Mouse (Mus musculus) layer of hippocampus, postnatal 36 days (tissue): ENCODE data around the gene Cyb5r3. TPM values are rescaled to one million over a fixed set of nuclear protein-coding genes. Genes with fewer than 3 reads are reported as not detected.

Experiments
- DNase-seq, 2 experiments: peaks; one replicate each; pipeline ENCODE4 v3.0.0; 2022
- total RNA-seq, 2 experiments: library from RNA; stranded (reverse); gene quantifications; 2 replicates each; pipeline ENCODE4 v1.2.3; 2021

Gene Cyb5r3
- 10 to 100 TPM; 59.0 to 60.0 TPM for total RNA-seq

DNA sequence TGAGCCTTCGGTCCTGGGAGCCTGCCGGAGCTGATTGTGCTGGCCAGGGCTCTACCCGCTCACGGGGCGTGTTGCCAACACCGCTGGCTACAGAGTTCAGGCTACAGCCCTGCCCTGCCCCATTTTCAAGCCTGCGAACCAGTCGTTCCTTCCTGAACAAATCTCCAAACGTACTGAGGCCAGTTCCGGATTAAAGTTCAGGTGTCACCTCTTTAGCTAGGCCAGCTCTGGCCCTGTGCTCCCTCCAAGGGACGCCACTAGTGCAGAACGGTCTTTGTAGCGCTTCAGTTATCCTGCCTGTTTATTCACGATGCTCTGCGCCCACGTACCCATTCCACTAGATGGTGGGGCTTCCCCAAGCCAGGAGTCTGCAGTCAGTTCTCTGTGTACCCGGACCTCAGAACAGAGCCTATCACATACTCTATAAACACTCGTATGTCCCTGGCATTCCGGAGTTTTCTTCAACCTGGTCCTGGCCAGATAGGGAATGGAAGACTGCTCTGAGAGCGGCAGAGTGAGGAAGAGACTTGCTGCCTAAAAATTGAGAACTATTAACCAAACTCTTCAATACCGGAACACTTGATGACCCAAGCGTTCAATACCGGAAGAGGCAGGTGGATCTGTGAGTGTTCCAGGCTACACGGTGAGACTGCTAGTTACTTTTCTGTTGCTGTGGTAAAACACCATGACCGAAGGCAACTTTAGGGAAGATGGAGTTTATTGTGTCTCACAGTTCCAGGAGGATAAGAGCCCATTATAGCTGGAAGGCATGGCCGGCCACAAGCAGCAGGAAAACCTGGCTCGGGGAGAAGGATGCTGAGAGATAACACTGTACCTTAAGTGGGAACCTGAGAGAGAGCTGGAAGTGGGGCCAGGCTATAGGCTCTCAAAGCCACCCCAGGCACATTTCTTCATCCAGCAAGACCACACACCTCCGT, at the start of gene Cyb5r3:
Cyb5r3 (minus strand) TSS at position 101 of the 938 bp plus-strand sequence.
- peak in 1 of 2 experiments; percentile 31 for DNase-seq

DNA sequence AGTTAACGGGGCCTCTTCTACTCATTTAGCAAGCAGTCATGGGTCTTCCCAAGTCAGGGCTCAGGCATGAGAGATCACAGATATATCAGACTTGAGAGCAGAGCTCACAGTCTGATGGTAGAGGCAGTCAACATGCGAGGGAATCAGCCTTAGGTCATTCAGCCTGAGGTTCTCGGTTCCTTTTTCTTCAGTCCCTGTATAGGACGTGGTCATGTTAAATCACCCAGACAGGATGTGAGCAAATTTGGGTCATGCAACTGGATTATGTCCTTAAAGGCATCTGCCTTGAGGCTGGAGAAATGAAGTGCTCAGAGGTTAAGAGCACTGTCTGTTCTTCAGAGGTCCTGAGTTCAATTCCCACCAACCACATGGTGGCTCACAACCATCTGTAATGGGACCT, 49.3 kb upstream of the Cyb5r3 start:
- no peak for DNase-seq

DNA sequence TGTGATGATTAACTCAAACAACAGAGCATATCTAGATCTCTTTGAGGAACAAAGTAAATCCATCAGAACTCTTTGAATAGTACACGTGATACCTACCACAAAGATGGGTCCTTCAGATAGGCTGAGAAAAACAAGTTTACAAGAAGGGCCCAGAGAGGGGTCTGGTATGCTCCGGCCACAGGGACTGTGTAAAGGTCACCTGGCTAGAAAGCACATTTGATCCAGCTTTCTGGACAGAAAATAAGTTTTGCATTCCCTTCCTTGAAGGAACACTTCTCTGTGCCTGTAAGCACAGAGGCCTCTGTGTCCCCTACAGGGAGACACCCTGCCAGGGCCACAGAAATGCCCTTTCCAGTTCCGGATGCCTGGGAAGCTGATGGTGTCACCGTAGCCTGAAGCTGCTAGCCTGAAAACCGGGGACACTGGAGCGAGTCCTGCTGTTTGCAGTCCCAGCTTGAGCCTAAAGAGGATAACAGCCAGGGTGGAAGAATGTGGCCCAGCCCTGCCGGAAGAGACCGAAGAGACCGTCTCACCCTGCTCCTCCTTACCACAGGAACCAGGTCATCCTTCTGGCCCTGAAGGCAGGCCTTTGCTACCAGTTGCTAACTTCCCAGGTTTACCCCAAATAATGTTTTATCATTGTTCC, 48.1 kb upstream of the Cyb5r3 start:
- DNase-seq = no peak

DNA sequence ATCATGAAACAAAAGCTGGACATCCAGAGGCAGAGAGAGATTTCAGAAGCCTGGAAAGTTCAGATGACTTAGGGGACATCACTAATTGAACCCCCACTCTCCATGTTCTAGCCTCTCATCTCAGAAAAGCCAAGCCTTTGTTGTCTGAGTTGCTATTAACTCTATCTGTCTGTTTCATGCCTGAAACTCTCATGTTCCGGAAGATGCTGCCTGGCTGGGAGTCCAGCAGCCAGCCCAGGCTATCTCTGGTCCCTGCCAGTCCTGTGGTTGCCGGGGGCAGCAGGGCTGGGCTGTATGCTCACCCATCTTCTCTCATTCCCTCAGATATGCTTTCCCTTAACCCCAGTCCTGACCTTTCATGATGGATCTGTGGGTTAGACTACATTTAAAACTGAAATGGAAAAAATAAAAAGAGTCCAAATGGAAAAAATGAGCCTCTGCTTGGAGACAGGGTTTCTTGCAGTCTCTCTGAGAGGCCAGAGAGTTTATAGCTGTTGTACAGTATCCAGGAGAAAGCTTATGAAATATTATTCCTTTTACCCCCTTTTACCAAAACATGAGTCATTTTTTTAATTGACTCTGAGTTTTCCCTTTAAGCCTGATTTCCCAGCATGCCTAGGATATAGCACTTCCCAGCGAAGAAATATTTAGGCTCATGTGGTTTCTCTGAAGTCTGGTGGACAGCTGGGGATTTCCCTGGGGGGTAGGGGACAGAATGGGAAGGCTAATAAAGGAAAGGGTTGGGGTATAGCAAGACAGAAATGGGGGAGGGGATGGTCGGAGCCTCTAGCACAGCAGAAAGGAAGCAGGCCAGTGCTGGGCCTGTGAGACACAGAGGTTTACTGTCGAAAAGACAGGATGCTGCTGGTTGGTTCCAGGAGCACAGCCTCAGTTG, 43.2 kb upstream of the Cyb5r3 start:
- no peak for DNase-seq

DNA sequence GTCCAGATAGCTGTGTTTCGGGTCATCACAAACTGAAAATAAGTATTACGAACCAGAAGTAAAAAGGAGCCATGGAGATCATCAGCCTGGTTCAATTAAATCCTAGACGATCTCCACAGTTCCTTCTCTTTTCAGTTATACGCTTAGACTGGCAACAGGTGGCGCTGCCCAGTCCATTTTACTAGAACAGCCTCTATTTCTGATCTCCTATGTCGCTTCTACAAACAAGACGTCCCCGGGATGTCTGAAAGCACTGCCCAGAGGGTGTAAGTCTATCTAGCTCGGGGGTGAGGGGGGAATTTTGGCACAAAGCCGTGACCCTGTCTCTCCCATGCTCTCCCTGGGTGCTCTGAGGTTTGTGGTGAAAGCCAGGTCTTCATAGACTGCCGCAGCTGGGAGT, 37.8 kb upstream of the Cyb5r3 start:
- peak; percentile 36 to 40 for DNase-seq

DNA sequence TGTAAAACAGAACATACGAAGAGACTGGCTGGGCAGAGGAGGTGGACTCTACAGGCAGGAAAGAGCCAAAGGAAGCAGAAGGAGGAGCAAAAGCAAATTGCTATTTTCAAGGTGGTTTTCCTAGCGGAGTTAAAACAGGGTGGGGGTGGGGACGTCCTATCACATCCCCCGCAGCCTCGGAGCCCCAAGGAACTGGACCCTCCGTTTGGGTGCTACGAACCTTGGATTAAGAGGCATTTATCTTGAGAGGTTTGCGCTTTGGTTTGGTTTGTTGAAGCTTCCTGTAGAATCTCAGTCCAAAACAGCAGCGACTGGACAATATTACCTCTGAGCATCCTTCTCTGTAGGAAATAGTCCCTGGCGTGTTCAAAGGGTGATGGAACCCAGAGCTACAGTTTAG, 37.3 kb upstream of the Cyb5r3 start:
- DNase-seq = no peak

DNA sequence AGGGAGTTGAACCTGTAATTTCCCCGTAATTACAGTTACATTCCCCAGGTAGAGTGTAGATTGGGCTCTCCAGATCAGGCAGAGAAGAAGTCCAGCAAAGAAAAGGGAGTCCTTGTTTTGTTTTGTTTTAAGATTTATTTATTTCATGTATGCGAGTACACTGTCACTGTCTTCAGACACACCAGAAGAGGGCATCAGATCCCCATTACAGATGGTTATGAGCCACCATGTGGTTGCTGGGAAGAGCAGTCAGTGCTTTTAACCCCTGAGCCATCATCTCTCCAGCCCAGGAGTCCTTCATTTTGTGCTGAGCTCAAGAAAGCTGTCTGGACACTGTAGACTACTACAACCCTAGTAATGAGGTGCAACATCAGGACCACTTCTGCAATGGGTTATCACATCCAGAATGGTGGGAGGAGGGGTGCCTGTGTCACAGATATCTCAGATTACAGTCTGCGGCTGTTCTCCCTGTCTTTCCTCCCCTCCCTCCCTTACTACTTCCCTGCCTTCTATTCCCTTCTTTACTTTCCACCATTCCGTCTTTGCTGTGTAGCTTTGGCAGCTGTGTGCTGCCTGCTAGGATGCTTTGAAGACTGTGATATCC, 36.8 kb upstream of the Cyb5r3 start:
- DNase-seq = no peak

DNA sequence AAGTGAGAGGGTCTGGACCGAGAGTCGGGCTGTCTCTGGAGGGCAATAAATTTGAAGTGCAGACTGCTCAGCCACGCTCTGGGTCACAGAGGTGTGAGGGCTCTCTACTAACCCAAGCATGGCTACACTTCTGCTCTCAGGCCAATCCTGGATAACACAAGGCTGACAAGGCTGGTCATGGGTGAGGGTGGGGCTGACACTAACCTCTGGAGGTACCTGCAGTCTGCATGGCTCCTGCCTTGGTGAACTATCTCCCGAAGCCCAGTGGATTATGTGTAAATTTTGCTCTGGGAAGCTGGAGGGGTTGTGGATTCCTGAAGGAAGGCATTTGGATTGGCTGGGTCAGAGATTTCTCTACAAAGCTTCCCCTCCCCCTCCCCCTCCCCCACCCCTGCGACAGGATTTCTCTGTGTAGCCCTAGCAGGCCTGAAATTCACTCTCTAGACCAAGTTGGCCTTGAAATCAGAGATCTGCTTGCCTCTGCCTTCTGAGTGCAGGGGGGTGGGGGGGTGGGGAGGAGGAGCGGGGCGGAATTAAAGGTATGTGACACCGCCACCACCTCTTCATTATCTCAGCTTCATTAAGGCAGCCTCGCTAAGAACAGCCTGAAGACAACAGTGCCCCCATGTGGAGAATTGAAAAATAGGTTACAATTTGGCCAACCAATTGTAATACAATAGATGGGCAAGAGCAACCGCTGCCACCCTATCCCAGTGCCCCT, 32.5 kb upstream of the Cyb5r3 start:
- DNase-seq = peak in 1 of 2 experiments; percentile 44

DNA sequence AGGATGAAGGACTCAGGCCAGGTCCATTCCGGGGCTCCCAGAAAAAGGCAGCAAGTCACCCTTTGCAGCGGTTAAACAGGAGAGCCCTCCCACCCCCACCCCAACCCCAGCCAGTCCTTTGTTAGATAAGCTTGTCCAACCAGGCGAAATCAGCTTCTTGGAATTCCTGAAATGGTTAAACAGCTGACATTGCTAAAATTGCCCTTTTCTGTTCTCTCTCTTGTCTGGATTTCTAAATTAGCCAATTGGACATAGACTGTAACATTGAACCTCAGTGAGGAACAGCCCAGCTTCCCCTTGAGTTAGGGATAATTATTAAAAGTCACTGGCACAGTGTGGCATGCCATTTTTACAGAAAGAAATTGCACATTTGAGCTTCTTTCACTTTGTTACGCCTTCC, 30.0 kb upstream of the Cyb5r3 start:
- no peak for DNase-seq

DNA sequence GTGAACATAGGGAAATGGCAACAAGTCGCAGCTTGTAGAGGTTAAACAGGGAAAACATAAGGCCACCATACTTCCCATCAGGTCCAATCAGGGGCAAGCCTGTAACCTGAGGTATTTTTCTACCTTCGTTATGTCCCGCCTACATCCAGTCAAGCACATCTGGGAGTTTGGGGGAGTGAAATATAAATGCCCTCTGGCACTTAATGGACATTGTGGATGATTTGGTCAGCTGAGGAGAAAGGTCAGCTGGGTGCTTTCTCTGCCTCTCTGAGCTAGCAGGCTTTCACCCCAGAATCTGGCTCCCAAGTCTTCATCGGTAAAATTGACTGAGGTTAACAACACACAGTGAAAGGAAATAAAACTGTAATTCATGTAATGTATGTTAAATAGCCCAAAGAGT, 21.0 kb upstream of the Cyb5r3 start:
- DNase-seq = no peak

DNA sequence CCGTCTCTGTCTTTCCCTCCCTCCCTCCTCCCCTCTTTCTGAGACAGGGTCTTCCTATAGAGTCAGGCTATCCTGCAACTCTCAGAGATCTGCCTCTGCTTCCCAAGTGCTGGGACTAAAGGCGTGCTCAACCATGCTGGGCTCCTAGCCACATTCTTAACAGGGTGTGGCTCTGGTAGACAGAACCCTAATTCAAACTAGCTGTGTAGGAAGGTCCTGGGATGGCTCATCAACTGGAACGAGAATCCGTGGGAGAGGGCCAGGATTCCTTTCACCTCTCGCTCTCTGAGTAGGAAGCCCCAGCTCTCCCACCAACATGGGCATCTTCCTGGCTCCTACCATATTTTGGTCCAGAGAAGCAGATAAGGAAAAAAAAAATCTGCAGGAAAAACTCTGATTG, 10.0 kb upstream of the Cyb5r3 start:
- DNase-seq = no peak

DNA sequence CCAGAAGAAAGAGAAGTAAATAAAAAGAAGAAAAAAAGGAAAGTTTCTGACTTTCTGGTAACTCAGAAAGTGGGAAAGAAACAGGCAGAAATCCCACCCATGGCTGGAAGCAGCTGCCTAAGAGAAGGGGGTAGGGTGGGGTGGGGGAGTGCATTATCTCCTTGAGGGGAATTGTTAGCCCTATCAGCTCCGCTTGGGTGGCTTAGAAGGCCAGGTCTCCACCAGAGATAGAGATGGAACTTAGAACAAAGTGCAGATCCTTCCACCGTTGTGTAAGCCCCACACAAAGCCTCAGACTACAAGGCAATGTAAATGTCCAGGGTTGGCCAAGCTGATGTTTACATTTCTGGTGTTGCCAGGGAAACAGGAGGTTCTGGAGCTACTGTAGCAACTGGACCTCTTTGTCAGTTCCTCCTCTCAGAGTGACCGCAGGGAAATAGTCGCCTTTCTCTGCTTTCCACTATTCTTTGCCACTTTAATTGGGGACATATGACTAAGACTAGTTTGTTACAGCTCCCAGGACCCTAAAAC, 9.5 kb upstream of the Cyb5r3 start:
- DNase-seq = no peak

DNA sequence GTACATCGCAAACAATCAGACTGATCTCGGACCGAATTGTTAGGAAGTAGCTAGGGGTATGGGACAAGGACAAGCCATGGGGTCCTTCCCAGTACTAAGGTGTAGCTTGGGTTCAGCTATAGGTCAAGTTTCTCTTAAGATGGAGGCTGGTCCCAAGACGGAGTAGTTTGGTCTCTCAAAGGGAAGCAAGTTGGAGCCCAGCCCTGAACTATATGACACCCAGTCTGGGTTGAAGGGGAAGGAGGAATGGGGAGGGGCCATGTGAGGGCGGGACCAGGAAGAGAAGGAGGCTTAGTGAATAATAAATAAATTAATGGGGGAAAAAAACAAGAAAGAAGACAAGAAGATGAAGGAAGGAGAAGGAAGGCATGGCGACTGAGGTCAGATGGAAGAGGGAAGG, 7.6 kb upstream of the Cyb5r3 start:
- DNase-seq = no peak

DNA sequence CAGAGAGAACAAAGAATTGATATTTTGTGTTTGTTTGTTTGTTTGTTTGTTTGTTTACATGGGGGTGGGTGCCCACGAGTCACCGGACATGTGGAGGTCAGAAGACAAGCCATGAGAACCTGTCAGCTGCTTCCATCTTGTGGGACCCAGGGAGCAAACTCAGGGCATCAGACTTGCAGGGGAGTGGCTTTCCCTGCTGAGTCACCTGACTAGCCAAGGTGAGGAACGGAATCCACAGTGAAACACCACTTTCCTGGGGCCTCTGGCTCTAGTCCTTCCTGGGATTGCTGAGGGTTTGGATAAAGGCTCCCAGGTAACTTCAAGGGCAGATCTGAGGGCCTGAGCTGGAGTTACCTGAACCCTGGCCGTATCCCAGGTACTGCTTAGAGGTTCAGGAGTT, 4.3 kb upstream of the Cyb5r3 start:
- DNase-seq = no peak

DNA sequence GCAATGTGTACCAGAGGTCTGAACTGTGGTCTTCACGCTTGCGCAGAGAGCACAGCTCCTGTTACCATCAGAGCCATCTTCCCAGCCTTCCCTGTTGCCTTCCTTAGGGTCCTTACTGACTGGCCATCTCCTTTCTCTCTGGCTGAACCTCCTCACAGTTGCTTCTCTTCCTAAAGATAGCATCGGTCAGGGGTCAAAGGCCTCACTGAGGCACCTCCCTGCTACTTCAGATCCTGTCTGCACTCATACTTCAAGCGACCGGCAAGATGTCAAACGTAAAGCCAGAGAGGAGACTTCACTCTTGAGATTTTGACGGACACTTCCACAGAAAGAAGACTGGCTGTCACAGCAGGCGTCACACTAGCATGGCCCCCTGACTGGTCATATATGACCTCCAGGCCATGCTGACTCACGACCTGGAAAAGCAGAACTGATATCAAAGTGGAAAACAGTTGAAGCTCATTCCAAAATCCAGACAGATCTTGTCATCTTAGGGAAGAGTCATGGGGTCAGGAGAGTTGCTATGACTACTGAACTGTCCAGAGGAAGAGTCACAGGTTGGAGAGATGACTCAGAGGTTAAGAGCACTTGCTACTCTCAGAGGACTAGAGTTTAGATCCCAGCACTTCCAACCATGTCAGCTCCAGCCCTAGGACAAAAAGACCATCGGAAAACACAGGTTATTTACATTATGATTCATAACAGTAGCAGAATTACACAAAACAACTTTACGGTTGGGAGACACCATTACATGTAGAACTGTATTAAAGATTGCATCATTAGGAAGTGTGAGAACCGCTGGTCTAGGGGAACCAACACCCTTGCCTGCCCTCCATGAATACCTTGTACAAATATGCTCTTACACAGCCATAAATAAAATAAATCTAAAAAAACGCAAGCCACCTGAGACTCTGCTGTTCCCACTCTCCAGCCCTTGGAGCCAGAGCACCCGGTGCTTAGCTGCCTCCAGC, 1.8 kb upstream of the Cyb5r3 start:
- DNase-seq = no peak

DNA sequence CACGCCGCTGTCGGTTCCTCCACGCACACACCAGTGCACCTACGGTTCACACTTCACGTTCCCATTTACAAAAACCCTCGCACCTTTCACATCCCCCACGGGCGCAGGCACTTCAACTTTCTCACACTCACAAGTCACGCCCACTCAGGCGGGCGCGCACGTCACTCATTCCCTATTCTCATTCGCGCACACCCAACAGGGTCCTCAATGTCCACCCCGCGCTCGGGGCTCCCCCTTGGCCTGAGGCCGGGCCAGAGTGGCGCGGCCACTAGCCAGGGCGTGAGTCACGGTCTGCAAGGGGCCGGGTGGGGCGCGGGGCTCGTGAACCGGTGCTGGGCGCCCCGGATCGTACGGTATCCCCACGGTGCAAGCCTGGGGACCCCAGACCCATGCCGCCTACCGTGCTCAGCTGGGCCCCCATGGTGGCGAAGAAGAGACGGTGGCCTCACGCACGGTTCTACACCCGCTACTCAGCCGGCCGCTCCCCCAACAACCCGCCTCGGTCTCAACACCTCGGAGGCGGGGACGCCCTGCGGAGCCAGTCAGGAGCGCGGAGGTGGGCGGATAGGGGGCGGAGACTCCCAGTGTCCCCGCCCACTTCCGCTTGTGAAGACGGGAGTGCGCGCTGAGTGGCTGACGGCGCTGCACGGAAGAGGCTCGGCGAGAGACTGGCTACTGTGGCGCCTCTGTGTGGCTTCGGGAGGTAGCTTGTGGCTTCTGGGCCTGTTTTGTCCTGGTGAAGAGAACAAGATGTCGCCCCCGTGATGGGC, 495 bp downstream of the Cyb5r3 start:
- DNase-seq = peak; percentile 95

DNA sequence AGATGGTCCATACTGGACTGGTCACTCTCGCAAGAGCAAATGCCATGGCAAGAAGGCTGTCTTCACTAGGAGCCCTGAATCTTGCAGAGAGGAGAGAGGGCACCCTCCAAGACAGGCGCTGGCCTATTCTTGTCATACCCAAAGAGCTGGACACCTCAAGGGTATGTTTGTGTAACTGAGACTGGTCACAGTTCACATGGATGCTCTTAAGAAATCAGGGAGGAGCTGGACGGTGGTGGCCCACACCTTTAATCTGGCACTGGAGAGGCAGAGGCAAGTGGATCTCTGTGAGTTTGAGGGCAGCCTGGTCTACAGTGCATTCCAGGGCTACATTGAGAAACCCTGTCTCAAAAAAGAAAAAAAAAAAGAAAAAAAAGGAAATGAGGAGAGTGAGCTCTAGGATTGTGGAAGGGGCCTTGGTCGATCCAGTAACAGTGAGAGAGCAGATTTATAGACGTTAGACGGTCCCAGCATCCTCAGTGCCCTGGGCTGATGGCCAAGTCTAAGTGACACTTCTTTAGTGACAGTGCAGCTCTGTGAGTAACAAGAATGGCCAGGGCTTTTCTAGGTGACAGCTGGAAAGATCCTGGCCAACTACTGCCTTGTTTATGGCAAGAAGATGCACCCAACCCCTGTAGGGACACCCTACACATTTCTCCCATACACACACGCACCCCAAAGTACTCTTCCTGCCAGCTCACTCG, 1.3 kb downstream of the Cyb5r3 start:
- DNase-seq = no peak
